Mouse (Mus musculus) kidney, adult 2 months (tissue): ENCODE measurements around the gene Rbak.

Experiments used
- CTCF ChIP-seq: fragments of 200-500 bp; conservative IDR thresholded peaks from 2 replicates; pipeline ENCODE4 v1.5.1; 2011; ENCODE audit warnings: low read depth, mild to moderate bottlenecking, control low read depth, low read length, moderate library complexity, mixed read lengths; ENCODE audit not compliant: insufficient read depth, insufficient read length
- POLR2A ChIP-seq: fragments of 200-500 bp; IDR thresholded peaks from one replicate; pipeline ENCODE4 v1.6.1; 2011; ENCODE audit warnings: low read depth, low read length, control low read depth

GRCm38 (mm10) chr5:143127837-143128236, 52.7 kb downstream of the Rbak start:
- TF ChIP-seq CTCF: no peak
- no peak for TF ChIP-seq POLR2A
